Mouse (Mus musculus) spleen, adult 2 months (tissue): ENCODE results near the gene Cacna2d2.

Experiments
- CTCF ChIP-seq: fragments of 200-500 bp; IDR thresholded peaks from 2 replicates; pipeline ENCODE4 v1.5.1; 2011; ENCODE audit warnings: mild to moderate bottlenecking, inconsistent platforms; ENCODE audit not compliant: insufficient read depth, insufficient read length, insufficient replicate concordance; ENCODE audit errors: extremely low read depth
- POLR2A ChIP-seq: fragments of 200-500 bp; IDR thresholded peaks from 2 replicates; pipeline ENCODE4 v1.6.1; 2011; ENCODE audit warnings: low read depth, low read length, inconsistent platforms

DNA sequence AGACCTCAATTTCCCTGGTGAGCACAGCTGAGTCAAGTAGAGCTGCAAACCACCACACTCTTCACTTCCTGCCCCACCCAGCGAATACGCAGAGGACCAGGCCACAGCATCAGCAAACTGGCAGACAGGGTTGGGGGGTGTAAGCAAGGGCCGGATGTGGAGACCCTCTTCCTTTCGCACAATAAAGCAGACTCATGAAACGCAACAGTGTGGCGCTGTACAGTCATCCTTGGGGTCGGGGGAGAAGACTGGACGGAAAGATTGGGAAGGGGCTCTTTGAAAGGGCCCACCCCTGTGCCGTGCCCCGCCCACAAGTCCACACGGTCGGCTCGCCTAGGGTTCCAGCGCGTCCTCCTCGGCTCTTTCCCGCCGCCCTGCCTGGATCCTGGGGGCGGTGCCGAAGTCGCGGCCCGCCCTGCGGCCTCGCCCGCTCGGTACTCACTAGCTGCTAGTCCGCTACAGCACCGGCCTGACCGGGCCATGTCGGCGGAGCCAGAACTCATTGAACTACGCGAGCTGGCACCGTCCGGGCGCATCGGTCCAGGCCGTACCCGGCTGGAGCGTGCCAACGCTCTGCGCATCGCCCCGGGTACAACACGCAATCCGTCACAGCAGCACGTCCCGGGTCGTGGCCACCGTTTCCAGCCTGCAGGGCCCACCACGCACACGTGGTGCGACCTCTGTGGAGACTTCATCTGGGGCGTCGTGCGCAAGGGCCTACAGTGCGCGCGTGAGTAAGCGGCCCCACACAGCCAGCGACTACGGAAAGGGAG, 151.9 kb downstream of the Cacna2d2 start, which contains the start of gene Rassf1:
- TF ChIP-seq POLR2A, result no peak
- no peak for TF ChIP-seq CTCF
